Mouse (Mus musculus): ENCODE data around the gene Gclm.
"Not testable (repeated sequence)": the region's sequence is repeated elsewhere in the genome, so short reads cannot be mapped to it uniquely, and the experiment has no call there.

Gclm gene

DNA sequence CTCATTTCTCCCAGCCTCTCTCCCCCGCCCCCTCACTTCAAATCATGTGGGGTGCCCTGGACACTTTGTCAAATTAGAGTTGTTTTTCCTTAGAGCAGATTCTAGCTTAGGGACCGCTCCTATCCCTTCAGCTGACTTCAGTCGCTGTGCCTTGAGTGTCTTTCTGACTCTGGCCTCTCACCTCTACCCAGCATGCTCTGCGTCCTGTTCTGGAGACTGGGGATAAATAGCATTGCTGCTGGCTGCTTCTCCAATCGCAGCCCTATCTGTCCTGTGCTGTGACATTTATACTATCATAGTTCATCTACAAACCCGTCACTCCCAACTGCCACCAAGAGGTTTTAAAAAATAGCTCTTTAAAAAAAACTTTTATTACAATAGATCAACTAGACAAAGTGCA lies 2.5 kb upstream of the Gclm start:
- DNase-seq (ENCODE audit: low spot score in 2 of 2) = peak in 1 of 2 experiments; percentile 49

DNA sequence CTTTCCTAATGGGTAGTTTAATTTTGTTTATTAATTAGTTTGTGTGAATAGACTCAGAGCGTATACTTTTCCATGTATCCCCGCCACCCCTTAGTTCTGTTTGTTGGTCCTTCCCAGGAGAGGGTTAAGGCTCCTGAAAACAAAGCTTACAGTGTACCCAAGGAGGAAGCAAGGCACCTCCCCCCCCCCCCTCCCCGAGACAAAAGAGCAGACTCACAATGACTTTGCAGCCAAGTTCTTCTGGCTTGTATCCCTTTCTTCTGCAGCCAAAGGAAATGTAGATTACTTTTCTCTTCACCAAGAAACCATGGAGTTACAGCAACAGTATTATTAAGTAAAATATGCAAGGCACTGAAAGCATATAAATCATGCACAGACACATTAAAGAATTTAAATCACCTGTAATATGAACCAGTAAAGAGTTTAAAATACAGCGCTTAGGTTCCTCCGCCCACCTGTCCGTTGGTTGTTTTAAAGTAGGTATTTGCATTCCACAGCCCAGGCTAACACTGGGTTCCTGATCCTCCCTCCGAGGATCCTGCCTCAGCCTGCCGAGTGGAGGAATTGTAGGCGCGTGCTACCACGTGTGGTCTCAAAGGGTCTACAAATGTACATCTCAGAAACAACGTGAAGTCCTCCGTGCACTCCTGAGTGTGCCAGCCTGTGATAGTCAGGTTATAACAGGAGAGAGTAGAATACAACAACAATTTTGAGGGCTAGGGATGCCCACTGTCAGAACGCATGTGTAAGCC lies 1.8 kb upstream of the Gclm start:
- DNase-seq (ENCODE audit: low spot score in 2 of 2) = no peak

DNA sequence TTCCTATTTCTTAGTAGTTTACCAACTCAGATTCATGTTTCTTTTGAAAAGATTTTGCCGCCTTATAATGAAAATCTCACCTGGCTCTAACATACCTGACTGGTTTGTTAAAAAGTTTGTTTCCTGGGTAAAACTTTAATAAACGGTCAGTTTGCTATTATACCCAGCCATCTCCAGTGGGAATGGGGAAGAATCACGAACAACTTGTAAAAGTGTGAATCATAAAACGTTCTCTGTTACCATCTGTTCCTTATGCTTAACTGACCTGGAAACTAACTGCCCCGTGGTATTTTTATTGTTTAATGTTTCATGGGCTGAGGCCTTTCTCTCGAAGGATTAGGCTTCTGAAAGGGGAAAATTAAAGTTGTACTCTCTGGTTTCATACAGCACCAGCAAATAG lies 598 bp upstream of the Gclm start:
- DNase-seq (ENCODE audit: low spot score in 2 of 2) = no peak

DNA sequence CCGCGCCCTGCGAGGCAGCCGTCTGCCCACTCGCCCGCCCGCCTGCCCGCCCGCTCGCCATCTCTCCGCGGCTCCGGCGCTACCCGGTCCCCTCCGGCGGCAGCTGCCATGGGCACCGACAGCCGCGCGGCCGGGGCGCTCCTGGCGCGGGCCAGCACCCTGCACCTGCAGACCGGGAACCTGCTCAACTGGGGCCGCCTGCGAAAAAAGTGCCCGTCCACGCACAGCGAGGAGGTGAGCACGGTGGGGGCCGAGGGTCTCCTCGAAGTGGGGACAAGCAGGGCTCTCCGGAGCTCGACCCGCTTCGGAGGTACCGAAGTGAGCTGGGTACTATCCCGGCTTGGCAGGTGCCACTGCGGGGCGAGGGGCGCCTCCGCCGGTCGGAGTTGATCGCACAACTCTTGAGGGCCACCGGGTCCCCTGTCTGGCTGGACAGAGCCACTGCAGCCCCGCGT lies 548 bp downstream of the Gclm start:
- peak; percentile 73 to 78 for DNase-seq (ENCODE audit: low spot score in 2 of 2)

DNA sequence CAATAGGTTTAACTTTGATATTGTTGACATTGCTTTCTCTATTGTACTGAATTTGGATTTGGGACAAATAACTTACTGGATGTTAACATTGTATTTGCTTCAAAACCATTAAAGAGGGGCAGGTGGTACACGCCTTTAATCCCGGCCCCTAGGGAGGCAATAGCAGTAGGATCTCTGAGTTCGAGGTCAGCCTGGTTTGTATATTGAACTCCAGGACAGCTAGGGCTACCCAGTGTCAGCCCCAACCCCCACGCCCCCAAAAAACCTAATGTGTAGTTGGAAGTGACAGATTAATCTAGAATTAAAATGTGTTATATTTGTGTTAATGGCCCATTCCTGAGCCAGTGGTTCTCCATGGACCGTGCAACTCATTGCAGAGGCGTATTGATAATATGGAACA lies 1.0 kb downstream of the Gclm start:
- peak; percentile 43 to 48 for DNase-seq (ENCODE audit: low spot score in 2 of 2)

DNA sequence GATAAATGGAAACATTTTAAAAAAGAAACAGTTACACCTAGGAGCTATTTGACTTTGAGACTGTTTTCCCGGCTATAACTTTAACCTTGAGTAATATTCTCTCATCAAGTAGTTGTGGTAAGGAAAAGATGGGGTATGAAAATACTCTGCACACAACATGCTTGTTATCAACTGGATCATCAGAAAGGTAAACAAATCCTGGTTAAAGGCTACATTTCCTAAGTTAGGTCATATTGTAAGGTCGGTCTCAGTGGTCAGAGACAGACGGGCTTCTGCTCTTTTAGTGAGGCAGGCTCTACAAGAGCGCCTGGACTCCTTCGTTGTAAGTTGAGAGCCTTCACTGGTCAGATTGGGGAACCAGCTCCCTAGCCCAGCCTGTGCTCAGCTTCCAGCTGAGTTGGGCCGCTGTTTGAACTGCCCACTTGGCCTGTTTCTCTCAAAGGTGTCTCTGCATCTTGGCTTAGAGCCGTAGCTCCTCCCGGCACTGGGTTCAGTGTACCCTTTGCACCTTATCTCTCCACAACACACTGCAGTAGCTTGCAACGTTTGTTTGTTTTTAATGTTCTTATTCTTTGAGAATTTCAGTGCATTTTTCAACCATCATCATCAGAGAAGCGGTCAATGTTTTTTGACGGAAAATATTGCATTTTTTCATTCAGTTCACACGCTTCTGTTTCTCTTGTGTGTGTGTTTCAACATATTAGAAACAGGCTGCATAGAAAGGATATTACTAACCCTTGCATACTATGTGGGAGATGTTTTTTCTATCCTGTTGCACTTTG lies 1.8 kb downstream of the Gclm start:
- DNase-seq (ENCODE audit: low spot score in 2 of 2) = peak; percentile 49 to 63

DNA sequence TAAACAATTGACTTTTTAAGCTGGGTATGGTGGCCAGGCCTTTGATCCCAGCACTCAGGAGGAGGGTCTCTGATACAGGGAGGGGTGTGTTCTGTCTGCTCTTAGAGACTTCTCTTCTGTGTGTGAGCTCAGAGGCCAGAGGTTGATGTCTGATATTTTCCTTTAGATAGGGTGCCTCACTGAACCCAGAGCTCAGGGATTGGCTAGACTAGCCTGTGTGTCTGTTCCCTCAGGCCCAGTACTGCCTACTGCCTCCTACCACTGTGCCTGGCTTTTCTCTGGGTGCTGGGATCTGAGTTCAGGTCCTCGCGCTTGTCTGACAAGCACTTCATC lies 2.4 kb downstream of the Gclm start:
- DNase-seq (ENCODE audit: low spot score in 2 of 2) = peak in 1 of 2 experiments; percentile 23

DNA sequence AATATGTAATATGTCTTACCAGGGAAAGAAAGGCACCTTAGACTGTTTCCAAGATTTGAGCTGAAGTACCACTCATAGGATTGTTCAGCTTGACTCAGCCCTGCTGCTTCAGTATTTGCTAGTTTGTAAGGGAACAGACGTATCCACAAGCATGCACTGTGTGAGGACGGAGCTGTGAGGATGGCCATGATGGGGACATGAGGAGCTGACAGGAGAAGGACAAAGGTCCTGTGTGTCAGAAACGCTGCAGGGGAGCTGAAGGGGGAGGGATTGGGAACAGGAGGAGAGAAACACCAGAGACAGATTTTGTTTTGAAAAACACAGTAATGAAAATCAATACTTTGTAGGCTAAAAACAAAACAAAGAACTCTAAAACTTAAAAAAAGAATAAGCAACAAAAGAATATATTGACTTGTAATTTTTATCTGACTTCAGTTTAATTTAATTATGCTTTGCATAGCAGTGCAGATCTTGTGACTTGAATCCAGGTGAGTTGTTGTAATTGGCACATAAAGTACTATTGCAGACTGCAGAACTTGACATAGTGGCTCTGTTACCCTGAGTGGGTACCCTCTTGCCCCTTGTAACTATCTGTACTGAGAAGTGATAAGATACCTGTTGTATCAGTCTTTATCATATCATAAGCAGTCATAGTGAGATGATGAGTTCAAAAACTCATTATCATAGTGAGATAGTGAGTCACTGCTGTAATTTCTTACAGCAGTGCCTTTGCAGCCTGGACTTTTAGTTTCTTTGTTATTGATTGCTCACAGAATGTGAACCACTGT lies 7.3 kb downstream of the Gclm start:
- no peak for DNase-seq (ENCODE audit: low spot score in 2 of 2)

DNA sequence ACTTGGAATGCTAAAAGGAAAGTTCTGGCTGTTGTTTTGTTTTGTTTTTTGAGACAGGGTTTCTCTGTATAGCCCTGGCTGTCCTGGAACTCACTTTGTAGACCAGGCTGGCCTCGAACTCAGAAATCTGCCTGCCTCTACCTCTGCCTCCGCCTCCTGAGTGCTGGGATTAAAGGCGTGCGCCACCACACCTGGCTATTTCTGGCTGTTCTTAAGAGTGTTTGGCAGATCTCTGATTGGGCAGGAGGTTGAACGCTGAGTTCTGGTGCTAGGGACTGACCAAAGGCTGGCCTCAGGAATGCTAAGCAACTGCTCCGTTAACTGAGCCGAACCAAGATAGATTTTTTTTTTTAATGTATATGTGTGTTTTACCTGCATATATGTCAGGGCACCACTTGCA lies 8.7 kb downstream of the Gclm start:
- DNase-seq (ENCODE audit: low spot score in 2 of 2) = not testable (repeated sequence)

DNA sequence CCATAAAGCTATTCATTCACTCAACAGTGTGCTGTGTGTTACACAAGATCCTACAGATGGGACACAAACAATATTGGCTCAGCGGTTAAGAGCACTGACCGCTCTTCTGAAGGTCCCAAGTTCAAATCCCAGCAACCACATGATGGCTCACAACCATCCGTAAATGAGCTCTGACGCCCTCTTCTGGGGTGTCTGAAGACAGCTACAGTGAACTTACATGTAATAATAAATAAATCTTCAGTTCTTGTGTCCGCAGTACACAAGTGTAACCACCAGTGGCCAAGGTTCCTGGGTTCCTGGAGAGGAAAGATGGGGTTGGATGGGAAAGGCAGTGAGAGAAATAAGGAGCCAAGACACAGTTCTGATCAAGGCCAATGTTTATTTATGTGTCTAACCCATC lies 24.6 kb downstream of the Gclm start:
- peak in 1 of 2 experiments; percentile 49 for DNase-seq (ENCODE audit: low spot score in 2 of 2)

DNA sequence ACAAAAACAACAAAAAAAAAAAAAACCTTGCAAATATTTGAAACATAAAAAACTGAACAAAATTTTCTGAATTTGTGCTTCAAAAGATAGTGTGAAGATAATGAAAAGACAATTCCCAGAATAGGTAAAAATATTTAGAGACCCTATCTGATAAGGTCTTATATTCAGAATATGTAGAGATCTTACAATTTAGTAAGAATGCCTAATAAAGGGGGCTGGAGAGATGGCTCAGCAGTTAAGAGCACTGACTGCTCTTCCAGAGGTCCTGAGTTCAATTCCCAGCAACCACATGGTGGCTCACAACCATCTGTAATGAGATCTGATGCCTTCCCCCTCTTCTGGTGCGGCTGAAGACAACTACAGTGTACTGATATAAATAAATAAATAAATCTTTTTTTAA lies 27.2 kb downstream of the Gclm start:
- DNase-seq (ENCODE audit: low spot score in 2 of 2) = not testable (repeated sequence)

DNA sequence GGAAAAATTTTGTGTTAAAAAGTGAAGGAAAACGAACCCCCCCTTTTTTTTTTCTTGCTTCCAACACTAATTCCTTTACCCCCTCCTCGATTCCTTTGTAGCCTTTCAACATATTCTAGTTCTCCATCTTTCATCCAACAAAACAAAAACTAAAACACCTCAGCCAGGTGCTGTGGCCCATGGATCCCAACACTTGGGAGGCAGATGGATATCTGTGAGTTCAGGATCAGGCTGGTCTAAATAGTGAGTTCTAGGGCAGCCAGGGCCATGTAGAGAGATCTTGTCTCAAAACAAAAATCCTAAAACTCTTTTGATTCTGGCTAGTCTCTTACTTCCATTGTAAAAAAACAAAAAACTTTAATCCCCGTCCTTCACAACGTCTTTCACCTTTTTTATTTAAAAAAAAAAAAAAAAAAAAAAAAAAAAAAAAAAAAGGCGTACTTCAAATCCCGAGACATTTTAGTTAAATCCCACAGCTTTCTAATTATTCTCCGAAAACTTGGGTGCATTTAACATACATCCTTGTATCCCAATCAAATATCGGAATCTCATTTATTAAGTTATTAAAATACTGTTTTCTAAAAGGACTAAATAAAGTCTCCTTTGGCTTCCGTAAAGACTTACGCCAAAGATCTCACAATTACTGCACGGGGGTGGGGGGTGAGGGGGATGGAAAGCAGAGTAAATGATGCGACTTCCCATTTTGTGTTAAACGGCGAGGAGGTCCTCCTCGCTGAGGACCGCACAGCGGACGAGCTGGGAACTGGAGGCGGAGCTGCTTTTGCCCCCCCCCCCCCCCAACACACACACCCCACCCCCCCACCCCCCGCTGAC lies 28.3 kb downstream of the Gclm start:
- DNase-seq (ENCODE audit: low spot score in 2 of 2) = no peak

DNA sequence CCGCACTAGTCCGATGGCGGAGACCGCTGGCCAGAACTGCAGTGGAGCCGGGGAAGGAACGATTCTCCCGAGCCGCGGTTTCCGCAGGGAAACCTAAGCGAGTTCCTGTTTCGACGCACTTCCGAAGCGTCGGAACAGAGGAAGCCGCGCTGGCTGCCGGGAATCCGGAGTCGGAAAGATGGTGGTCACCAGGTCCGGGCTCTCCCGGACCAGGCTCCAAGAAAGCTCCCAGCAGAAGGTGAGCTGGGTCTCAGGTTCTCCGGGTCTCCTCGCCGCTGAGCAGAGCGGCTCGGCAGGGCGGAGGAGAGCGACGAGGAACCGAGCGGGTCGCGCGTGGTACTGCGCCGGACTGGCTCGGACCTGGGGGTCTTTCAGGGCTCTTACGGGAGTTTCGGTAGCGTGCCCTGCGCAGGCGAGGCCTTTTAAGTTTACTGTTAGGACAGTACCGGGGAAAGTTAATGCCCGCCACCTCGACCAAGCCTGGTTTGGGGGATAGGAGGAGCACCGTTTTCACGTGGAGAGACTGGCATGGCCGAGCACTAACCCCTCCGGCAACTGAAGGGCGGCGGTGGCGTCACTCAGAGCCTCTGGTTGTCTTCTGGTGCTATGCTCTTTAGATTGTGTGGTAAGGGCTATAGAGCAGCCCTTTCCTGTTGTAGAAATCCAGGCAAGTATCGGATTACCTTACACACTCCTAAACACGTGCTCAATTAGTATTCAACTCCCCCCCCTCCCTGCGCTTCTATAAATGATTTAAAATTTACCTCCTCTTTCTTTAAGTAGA lies 29.1 kb downstream of the Gclm start, which contains the start of gene Dnttip2:
Gene Dnttip2 (plus strand): TSS at position 148 of the 784 bp plus-strand sequence.
- DNase-seq (ENCODE audit: low spot score in 2 of 2) = peak; percentile 73 to 90

DNA sequence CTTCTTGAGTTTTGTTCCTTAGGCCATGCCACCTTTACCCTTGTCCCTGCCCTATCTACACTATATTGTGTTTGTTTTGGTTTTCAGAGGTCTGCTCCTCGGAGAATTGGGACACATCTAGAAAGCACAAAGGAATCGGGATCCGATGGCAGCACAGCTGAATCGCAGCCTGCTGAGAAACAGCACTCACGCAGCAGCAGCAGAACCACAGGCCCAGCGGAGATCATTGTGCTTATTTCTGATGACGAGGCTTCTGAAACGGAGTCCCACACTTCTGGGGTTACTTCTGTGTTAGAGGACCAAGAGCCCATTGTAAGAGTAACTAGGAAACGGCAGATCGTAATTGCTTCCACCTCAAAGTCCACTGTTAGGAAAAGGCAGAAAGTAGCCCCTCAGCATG lies 29.8 kb downstream of the Gclm start:
- no peak for DNase-seq (ENCODE audit: low spot score in 2 of 2)

DNA sequence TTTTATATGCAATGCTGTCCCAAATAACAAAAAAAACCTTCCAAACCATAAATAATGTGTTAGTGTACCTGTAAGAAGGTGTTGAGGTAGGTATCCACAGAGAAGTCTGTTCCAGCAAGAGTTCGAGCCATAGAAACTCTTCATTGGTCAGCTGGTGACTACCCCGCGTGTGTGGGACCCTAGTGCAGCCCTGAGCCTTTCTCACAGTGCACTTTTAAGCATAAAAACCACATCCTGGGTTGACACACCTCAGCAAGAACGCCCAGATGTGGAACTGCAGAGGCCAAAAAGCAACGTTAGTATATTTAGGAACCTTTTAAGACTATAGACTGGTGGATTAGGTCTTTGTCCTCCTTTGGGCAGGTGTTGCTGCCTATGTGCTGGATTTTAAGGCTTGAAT lies 41.8 kb downstream of the Gclm start:
- no peak for DNase-seq (ENCODE audit: low spot score in 2 of 2)

DNA sequence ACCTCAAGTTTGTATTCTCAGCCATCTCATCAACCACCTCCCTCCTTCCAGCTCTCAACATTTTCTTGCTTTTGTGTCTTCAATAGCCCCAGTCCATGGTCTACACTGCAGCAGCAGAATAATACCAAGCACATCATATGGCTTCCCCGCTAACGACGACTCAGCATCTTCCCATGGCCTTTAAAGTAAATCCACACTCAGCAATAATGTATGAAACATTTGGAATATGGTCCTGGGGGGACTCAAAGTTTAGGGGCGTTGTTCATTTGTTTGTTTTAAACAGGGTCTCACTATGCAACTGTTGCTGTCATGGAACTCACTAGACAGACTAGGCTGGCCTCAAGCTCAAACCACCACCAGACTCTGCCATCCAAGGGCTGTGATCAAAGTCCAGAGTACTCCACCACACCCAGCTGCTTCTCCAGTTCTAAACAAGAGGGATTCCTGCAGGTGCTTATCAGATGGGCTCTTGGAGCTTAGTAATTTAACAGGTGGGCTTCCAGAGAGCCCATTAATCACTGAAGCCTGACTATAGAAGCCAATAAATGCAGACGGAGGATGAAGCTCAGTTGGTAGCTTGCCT lies 43.3 kb downstream of the Gclm start:
- no peak for DNase-seq (ENCODE audit: low spot score in 2 of 2)

DNA sequence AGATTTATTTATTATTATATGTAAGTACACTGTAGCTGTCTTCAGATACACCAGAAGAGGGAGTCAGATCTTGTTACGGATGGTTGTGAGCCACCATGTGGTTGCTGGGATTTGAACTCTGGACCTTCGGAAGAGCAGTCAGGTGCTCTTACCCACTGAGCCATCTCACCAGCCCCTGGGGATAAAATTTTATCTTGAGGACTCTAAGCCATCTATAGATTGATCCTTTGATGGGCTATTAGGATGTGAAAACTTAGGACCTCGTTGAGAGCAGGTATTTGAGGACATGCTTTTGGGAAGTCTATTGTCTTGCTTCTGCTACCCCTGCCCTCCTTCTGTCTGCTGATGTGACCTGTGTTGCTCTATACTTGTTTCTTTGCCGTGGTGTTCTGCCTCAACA lies 44.0 kb downstream of the Gclm start:
- not testable (repeated sequence) for DNase-seq (ENCODE audit: low spot score in 2 of 2)

DNA sequence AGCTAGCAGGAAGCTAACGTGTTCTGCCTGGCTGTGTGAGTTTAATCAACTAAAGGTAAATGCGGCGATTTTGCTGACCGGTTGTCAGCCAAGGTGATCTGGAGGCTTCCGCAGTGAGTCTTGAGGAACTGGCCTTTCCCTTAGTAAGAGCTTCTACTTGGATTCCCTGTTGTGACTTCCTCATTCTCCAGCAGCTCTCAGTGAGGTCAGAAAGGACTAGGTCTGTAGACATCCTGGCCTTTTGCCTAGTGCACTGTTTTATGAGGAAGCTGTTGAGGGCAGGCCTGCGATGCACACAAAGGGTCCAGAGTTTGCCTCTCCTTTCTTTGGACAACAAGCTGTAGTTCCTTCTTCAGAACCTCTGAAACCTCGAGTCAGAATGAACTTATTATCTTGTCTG lies 45.3 kb downstream of the Gclm start:
- DNase-seq (ENCODE audit: low spot score in 2 of 2) = no peak

DNA sequence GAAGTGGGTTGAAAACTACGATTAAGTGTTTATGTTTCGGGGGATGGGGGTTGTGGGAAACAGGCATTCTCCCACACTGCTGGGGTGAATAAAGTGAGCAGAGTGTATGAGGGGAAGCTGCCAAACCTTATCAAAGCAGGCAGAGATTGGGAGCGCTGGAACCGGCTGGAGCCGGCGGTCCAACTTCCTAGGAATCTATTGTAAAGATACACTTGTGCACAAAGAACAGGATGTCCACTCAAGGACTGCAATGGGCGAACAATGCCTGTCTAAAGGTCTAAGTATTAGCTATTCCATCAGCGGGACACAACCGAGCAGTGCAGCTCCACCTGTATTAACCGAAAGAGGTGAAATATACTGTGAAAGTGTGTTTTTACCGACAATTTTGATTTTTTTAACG lies 46.5 kb downstream of the Gclm start:
- DNase-seq (ENCODE audit: low spot score in 2 of 2) = no peak

Measured in spleen, postnatal 10 days (tissue).